Mouse (Mus musculus) bone marrow, adult 2 months (tissue): ENCODE measurements around the gene Cage1.

Experiments used
- CTCF ChIP-seq: fragments of 200-500 bp; IDR thresholded peaks from 2 replicates; pipeline ENCODE4 v1.5.1; 2011; ENCODE audit warnings: low read length, control low read depth; ENCODE audit not compliant: control insufficient read depth, insufficient read depth
- POLR2A ChIP-seq: fragments of 200-500 bp; IDR thresholded peaks from 2 replicates; pipeline ENCODE4 v1.6.1; 2011; ENCODE audit warnings: low read depth, mild to moderate bottlenecking, control low read depth, low read length, borderline replicate concordance; ENCODE audit not compliant: control insufficient read depth

DNA sequence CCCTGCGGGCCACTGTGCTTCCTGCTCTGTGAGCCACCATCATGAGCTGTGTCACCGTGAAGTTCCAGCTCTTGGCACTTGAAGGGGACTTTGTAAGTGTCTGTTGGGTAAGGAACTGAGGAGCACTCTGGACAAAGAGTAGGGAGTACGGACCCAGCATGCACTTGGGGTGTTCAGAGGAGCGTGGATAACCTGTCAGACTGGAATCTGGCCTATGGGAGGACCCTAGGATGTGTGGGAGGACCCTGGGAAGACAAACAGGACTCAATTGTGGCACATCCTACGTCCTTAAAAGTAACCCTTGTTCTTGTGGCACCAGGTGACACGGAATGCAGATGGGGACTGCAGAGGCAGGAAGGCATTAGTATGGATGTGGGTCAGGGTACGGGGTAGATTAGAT is 44.3 kb upstream of the Cage1 start:
- TF ChIP-seq POLR2A (no peak), CTCF (no peak)
